Mouse (Mus musculus): ENCODE results near the gene Fam114a1. TPM values are rescaled to one million over a fixed set of nuclear protein-coding genes. Genes with fewer than 3 reads are reported as not detected.
A peak's percentile ranks its signal among the peaks of the same experiment; 100 is the strongest.

Gene Fam114a1
- total RNA-seq, 2 experiments from 2014 or later, result 0.34 to 0.77 TPM

DNA sequence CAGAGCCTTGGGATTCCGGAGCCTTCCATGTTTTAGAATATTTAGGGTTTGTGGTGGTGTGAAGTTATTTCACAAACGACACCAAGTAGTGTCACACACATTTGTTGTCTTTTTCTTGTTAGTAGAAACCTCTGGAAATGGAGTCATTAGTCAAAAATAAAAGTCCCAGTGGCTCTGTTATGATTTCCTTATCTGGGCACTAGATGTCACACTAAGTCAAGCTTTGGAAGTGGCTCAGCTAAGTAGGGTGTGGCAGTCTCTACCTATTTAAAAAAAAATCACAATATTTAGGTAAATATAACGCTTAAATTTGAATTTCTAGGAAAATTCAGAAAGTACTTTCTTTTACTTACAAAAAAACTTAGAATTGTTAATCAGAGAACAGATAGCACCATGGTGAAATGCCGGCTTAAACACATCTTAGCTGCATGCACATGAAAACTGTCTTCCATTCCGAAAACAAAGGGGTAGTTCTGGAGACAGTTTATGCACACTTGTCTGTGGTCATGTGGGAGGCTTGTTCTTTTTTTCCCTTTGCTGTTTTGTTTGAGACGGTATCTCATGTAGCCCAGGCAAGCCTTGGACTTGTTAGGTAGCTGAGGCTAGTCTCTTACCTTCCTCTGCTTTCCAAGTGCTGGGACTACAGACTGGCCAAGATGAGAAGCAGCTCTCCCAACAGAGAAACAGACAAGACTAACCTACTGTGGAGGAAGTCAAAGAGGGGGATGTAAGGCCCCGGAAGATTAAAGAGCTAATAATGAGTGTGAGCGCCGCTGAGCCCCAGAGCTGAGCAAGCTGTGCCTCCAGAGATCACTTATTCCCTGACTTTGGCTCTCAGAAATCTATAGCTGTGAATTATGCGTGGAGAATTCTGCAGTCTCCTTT is 33.3 kb downstream of the Fam114a1 start:
- ATAC-seq (replicated peaks; ENCODE audit: low FRiP score, poor library complexity, severe bottlenecking), result no peak

DNA sequence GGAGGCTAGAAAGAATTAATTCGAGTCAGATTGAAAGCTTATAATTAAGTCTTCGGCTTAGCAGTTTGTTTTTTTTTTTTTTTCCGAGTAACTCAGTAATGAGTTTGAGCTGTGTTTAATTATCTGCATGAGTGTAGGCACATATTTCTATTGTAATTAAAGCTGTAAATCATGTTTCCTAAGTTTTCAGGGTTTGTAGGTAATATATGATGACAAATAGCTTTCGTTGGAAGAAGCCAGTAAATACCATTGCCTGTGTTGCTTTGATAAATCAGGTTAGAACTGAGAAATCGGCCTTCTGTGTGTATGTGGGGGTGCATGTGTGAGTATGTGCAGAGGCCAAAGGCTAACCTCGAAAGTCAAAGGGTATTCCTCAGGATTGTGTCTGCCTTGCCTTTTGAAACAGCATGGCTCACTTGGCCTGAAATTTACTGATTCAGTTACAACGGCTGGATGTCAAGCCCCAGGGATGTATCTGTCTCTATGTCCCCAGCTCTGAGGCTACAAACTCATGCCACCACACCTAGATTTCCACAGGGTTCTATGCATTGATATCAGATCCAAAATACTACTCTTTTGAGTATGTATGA is 34.2 kb downstream of the Fam114a1 start:
- no peak for ATAC-seq (replicated peaks; ENCODE audit: low FRiP score, poor library complexity, severe bottlenecking)

DNA sequence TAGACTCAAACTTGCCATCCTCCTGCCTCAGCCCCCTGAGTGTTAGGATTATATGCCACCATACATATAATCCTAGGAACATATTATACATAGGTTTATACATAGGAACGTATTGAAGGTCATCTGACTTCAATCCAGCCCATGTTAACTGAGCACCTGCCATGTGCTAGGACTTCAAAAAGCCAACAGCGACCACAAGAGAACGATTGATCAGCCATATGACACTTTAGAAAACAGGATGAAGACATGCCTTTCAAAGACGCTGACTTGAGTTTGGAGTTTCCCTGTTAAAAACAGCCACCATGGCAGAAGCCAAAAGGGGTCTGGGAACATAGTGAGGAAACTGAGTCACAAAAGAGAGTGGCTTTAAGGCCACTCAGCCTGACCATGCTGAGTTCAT is 35.4 kb downstream of the Fam114a1 start:
- no peak for ATAC-seq (replicated peaks; ENCODE audit: low FRiP score, poor library complexity, severe bottlenecking)

DNA sequence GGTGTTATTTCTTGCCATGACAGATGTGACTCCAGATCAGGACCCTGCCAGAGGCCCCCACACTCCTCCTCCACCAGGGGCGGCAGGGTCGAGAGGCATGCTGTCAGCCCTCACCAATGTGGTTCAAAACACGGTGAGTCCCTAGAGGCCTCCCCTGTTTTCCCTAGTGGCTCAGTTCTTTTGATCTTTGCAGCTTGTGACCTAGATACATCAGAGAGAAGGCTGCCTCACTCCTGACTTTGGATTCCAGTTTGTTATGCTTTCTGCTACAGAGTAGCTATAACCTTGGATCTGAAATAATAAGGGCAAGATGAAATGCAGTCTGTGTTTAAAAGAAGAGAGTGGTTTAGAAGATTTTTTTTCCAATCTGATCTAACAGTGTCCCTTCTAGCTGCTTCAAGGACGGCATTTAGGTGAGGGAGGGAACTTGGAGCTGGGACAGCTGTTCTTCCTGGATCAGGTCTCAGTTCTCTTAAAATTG is 36.2 kb downstream of the Fam114a1 start:
- no peak for ATAC-seq (replicated peaks; ENCODE audit: low FRiP score, poor library complexity, severe bottlenecking)

DNA sequence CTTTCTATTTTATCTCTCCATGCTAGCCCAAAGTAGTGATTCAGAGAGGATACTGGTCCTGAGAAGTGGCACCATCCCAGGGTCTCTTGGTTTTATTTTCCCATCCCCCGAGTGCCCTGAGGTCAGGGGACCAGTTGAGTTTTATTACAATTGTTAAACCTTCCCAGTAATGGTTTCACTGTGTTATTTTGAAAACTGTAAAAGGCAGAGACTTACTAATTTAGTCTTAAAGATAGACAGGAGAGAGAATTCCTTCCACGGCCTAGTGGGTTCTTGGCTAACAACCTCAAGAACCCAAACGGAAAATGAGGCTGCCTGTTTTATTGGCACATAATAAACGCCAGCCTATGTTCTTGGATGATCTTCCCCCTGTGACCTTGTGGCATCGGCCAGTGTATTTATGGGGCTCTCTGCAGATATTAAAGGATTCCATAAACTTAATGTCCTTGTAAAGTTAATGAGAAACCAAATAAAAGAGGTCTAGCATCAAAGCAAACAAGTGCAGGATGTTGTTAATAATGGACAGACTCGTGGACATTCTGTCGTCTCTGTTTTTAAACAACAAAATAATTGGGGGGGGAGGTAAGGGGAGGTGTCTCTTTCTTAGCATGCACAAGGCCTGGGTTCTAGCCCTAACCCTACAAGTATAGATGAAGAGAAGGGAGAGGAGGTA is 42.2 kb downstream of the Fam114a1 start:
- no peak for ATAC-seq (replicated peaks; ENCODE audit: low FRiP score, poor library complexity, severe bottlenecking)

DNA sequence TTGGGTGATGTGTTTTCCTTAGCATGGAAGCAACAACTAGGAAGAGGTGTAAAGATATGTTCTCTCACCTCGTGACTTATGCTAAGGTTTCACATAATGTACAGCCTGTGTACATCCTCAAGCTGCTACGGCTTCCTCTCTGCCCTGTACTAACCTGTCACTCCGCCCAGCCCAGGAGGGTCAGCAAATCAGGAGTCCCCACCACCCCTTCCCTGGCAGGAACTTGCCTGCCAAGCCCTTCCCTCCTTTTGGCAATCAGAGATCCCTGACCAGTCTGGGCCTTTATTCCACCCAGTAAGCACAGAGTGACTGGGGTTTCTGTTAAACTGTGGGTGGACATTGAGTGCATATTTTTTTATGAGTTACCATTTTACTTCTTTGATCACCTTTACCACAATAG is 45.6 kb downstream of the Fam114a1 start:
- ATAC-seq (replicated peaks; ENCODE audit: low FRiP score, poor library complexity, severe bottlenecking), result no peak

DNA sequence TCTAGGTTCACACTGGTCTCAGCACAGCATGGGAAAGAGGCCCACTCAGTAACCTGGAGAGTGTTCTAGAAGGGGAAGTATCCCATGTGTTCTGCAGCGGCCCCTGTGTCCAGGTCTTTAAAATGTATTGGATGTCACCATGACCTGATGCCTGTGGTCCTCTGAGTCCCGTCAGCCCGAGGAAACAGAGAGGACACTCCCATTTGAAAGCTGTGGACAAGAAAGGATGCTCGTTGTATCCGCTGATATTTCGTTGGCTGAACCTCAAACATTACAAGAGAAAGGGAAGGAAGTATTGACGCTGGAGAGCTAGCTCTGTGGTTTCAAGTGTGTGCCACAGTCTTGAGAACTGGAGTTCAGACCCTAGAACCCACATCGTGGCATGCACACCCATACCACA is 49.2 kb downstream of the Fam114a1 start:
- ATAC-seq (replicated peaks; ENCODE audit: low FRiP score, poor library complexity, severe bottlenecking), result no peak

DNA sequence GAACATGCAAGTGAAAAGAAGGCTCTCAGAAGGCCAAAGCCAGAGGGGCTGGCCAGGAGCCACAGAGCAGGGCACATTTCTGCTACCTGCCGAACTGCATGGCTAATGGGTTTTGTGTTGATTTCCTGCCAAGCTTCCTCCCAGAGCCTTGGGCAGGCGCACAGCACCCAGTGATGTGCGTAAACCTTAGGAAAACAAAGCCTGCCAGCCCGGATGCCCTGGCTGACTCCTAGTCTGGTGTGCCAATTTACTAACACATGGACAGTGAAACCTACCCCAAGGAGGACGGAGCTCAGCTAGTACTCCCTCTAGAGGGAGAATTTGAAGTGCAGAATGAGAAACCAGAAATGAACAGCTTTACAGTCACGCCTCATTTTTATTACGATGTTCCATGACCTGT is 50.0 kb downstream of the Fam114a1 start:
- no peak for ATAC-seq (replicated peaks; ENCODE audit: low FRiP score, poor library complexity, severe bottlenecking)

DNA sequence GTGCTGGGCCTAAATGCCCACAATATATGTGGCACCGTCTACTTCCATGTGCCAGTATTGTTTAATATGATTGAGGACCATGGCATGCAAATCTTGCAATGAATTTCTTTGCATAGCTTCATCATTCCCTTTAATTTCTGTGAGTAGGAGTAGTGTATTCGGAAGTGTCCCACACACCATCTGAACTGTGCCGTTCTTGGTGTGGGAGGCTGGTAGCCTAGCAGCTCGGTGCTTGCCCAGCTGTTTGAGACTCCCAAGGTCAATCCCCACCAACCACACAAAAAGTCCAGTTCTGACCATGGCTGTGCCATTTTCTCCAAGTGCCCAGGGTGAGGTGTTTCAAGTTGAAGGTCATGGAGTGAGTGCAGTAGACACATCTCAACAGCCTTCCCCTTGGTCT is 52.1 kb downstream of the Fam114a1 start:
- ATAC-seq (replicated peaks; ENCODE audit: low FRiP score, poor library complexity, severe bottlenecking), result no peak

DNA sequence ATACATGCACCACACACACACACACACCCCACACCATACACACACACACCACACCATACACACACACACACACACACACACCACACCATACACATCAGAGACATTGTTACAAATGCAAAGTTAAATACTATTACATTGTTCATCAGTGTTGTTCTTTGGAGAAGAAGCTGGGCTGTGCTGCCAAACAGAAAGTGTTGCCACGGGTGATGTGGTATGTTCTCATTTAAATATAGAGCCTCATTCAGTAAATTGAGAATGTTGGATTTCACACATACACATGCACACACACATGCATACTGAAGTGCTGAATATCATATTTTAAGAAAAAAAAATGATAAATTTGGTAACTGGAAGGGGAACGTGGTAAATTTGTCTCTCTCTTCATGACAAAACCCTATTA is 54.8 kb downstream of the Fam114a1 start:
- no peak for ATAC-seq (replicated peaks; ENCODE audit: low FRiP score, poor library complexity, severe bottlenecking)

DNA sequence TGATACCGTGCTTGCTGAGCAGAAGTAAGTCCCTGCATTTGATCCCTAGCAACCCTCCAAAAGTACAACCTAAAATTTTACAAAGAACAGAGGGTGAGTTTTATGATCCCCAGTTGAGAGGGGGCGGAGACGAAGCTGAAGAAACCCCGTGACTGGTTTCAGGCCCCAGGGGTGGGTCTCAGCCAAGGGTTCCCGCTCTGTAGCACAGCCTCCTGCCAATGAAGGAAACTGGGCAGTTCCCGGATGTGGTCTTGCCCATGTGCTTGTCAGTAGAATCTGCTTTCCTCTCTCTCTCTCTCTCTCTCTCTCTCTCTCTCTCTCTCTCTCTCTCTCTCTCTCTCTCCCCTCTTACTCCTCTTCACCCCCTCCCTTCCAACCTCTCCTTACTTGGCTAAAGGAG is 56.0 kb downstream of the Fam114a1 start:
- ATAC-seq (replicated peaks; ENCODE audit: low FRiP score, poor library complexity, severe bottlenecking), result no peak

DNA sequence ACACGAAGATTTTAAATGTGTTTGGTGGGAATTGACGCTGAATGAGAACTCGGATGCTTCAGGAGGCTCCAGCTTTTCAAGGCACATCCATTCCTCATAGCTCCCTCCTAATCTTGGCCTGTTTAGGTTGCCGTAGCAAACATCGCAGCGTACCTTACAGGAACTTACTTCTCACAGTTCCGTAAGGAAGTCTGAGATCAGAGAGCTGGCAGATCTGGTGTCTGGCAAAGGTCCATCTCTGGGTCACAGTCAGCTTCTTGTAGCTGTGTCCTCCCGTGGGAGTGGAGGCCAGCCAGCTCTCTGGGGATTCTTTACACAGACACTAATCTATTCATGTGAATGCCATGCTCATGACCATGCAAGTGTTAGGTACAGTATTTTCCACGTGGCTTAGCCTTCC is 56.9 kb downstream of the Fam114a1 start:
- ATAC-seq (replicated peaks; ENCODE audit: low FRiP score, poor library complexity, severe bottlenecking), result no peak

DNA sequence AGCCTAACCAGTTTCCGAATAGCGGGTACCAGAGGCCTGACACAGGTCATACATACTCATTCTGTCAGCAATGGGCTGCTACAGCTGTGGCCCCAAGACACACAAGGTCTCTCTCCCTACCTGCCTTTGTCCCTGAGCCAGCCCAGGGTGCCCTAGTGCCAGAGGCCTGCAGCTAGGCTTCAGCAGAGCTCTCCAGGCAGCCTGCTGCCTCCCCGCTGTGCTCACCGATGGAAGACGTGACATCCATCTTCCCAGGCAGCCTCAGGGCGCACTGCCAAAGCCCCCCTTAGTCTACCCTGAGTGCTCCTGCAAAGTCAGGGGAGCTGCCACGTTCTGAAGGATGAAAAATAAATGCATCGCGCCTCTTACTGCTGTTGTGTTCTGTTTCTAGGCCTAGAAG is 58.1 kb downstream of the Fam114a1 start:
- ATAC-seq (replicated peaks; ENCODE audit: low FRiP score, poor library complexity, severe bottlenecking), result no peak

DNA sequence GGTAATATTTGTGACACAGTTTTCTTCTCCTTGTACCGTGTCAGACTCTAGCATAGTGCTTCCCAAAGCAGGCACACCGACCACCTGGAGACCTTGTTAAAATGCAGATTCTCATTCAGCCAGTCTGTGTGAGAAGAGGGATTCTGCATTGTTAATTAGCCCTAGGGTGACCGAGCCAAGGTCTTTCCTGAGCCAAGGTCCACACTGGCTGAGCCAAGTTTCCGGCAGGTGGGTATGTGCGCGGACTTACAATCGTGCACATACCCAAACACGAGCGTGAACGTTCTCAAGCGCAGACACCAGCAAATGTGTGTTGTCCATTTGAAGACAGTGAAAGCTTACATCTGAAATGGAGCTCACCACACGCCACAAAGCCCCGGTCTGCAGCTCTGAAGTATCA is 66.7 kb downstream of the Fam114a1 start:
- ATAC-seq (replicated peaks; ENCODE audit: low FRiP score, poor library complexity, severe bottlenecking), result no peak

DNA sequence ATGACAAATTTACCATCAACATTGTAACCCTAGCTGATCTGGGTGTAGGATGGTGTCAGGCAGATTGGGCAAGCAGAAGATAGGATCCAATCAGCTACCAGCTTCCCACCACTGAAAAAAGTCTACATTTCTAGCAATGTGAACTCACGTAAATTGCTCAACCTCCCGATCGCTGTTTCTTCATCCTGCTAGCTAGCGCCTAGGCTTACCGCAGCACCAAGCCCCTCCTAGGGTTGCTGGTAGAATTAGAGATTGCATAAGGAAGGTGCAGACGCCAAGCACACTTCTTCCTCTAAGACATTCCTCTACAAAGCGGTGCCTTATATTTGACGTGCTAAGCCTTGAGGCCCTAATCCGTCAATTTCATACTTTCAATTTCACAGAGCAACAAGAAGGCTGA is 68.4 kb downstream of the Fam114a1 start:
- ATAC-seq (replicated peaks; ENCODE audit: low FRiP score, poor library complexity, severe bottlenecking), result no peak

DNA sequence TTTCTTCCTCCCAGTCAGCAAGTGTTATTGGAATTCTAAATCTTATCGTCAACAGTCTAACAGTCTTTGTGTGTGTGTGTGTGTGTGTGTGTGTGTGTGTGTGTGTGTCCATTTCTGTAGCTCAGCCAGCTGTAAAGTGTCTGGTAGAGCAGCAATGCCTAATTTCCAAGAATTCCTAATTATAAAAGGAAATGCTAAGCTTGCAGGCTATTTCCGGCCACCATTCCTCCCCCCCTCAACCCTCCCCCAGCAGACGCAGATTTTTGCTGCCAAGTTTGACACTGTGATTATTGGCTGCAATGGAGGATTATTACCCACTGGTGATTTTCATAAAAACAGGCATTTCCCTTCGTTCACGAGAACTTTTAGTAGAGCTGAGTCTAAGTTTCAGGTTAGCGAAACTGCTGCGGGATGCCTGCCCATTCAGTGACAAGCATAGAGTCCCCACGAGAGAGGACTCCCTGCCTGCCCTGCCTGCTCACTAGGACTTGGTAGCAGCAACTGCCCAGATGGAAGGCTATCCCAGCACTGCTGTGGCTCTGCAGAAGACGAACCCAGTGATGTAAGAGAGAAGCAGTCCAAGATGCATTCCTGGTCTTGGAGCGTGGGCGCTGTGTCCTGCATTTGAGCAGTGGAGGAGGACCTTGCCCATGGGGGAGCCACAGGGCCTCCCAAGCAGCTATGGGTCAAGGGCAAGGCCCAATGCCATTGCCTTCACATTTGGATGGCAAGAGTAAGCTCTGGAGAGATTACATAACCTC is 69.1 kb downstream of the Fam114a1 start:
- no peak for ATAC-seq (replicated peaks; ENCODE audit: low FRiP score, poor library complexity, severe bottlenecking)

DNA sequence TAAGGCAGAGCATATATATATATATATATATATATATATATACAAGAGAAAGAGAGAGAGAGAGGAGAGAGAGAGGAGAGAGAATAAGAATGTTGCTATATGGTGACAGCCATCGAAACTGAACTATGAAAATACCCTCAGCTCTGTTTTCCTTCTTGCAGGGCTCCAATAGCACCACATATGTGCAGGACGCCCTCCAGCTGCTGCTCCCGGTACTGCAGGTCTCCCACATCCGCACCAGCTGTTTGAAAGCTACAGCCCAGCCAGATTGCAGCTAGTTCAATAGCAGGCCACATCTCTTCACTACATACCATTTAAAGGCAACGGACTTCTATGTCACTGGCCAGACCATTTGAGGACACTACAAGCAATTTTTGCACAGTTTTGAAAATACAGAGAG is 70.6 kb downstream of the Fam114a1 start:
- ATAC-seq (replicated peaks; ENCODE audit: low FRiP score, poor library complexity, severe bottlenecking), result no peak

DNA sequence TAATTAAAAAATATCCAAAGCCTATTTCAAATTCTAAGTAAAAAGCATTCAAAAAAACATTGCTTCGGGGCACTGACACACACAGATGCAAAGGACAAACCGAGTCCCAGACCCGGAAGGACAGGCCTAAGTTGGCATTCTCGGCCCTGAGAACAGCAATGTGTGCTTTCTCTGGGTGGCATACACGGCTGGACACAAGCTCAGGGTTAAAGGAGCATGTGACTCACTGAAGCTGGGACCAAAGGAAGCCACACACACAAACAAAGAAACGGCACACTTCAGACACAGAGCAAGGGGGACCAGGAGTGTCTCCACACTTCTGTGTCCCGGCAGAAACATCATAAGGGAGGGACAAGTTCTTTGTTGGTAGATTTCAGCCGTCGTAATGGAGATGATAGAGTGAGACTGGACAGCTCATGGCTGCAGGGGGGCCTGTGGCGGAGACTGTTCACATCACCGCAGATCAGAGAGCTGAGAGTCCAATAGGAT is 73.6 kb downstream of the Fam114a1 start:
- ATAC-seq (replicated peaks; ENCODE audit: low FRiP score, poor library complexity, severe bottlenecking), result 0 out of 2 replicates have a peak, but pooled peaks have one; percentile 20

DNA sequence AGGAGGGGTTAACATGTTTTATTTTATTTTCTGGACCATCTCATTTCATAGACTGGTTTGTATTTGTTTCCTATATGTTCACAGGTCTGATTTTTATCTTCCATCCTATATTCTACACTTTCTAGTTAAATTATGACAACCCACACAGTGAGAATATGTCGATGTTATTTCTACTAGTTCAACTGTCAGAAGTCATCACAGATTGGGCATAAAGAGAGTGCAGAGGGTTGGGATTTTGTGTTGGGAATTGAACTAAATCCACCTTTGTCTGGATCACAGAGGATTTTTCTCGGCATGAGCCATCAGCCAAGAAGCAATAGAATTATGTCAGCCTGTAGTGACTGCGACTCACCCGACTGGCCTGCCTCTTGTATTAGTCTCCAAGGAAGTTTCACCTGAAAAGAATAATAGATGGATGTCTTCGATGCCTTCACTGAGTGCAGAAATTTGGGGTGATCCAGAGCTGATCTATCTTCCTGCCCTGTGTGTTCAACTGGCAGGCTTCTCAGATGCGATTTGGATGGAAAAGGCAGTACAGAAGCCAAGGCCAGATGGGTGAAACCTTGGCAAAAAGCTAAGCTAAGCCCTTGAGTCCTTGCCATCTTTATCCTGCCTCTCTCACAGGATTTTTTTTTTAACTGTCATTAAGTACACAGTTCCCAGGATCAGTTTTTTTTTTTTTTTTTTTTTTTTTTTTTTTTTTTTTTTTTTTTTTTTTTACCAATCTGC is 75.9 kb downstream of the Fam114a1 start:
- no peak for ATAC-seq (replicated peaks; ENCODE audit: low FRiP score, poor library complexity, severe bottlenecking)

All from erythroblast, adult 5-6 weeks (primary cell).